Mouse (Mus musculus): ENCODE measurements around the gene Hist1h2af. TPM values are rescaled to one million over a fixed set of nuclear protein-coding genes. Genes with fewer than 3 reads are reported as not detected.

Gene Hist1h2af
- polyA plus RNA-seq, 1 experiment = 68.8 TPM

DNA sequence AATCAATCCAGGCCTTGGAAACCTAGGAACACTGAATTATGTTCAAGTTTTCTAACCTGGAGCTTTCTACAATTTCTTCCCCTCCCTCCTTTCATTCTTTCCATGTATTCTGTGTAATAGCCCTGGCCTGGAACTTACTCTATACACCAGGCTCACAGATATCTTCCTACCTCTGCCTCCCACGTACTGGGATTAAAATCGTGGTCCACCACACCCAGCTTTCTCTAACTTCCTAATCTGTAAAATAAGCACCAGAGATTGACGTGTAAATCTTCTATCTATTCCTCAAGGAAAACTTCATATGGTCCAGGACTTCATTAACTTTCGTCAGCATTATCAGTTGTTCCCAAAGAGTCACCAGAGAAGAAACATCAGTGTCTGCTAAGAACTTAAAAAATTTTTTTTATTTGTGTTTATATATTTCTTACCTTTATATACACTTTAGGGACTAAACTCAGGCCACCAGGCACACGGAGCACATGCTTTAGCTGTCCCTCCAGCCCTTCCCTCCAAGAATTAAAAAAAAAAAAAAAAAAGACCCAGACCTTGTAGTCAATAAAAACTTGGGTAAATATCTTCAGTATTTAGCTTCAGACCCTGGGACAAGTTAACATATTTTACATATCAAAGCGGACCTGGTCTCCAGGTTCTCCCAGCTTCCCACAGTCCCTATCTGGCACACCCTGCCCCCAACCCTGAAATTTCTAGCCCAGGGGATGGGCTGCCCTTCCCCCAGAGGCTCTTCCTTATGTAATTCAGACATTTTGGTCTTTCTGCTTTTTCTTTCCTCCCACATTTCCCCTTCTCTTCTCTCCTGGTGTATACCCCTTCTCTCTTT is 48.7 kb downstream of the Hist1h2af start:
- Histone ChIP-seq H3K9me3 (replicated peaks; ENCODE audit: control insufficient read depth, insufficient read depth, low read length, poor library complexity, severe bottlenecking) (no peaks in the 10 kb centered on the region), H3K36me3 (ENCODE audit: control insufficient read depth, insufficient read depth, low read length, poor library complexity, severe bottlenecking) (no peaks in the 10 kb centered on the region), H3K4me1 (ENCODE audit: control insufficient read depth, insufficient read depth, low read length) (no peaks in the 10 kb centered on the region), H3K27ac (ENCODE audit: insufficient read depth, low read length) (peak overlapping the region; percentile 64), H3K9ac (ENCODE audit: low read depth, poor library complexity, severe bottlenecking) (peak overlapping the region; percentile 95), H3K4me3 (ENCODE audit: low read depth, low read length) (peak overlapping the region; percentile 68; the same call in 1 of the 2 replicates), H3K27me3 (ENCODE audit: control insufficient read depth, insufficient read depth, low read length, poor library complexity, severe bottlenecking) (no peaks in the 10 kb centered on the region)
- TF ChIP-seq POLR2A (IDR thresholded peaks at IDR 0.05; ENCODE audit: insufficient read depth, low read length) = no peak
- no peak for TF ChIP-seq CTCF (IDR thresholded peaks at IDR 0.05; ENCODE audit: low read depth, low read length)
- TF ChIP-seq EP300 (IDR thresholded peaks at IDR 0.05; ENCODE audit: insufficient read depth, low read depth, low read length) = peak; percentile 74; the same call in 1 of the 2 replicates

DNA sequence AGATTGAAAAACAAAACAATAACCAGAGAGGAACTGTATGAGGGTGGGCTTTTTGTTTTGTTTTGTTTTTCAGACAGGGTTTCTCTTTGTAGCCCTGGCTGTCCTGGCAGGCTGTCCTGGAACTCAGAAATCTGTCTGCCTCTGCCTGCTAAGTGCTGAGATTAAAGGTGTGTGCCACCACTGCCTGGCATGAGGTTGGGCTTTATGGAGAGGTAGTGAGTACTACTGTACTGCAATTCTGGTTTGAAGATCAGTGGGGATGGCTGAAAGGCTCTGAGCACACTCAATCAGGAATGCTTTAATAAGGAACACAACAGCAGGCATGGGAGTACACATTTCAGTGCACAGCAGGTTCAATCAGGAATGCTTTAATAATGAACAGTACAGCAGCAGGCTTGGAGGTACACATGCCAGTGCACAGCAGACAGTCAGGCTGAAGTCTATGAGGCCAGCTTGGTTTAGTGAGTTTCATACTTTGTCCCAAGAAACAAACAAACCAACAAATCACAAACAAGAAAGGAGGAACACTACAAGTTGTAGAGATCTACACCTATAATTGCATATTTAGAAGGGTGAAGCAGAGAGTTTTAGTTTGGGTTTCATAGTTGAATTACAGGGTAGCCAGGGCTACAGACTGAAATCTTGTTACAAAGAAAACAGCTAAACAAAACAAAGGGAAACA is 49.8 kb downstream of the Hist1h2af start:
- no peaks in the 10 kb centered on the region for H3K9me3 ChIP-seq (replicated peaks; ENCODE audit: control insufficient read depth, insufficient read depth, low read length, poor library complexity, severe bottlenecking)
- no peaks in the 10 kb centered on the region for H3K4me1 ChIP-seq (ENCODE audit: control insufficient read depth, insufficient read depth, low read length)
- no peak overlapping the region for H3K4me3 ChIP-seq (ENCODE audit: low read depth, low read length)

More for the DNA sequence above, 49.8 kb downstream of the Hist1h2af start:
- Histone ChIP-seq H3K27me3 (ENCODE audit: control insufficient read depth, insufficient read depth, low read length, poor library complexity, severe bottlenecking) (no peaks in the 10 kb centered on the region), H3K36me3 (ENCODE audit: control insufficient read depth, insufficient read depth, low read length, poor library complexity, severe bottlenecking) (no peaks in the 10 kb centered on the region), H3K27ac (ENCODE audit: insufficient read depth, low read length) (no peak overlapping the region), H3K9ac (ENCODE audit: low read depth, poor library complexity, severe bottlenecking) (no peak overlapping the region)
- TF ChIP-seq POLR2A (IDR thresholded peaks at IDR 0.05; ENCODE audit: insufficient read depth, low read length) = no peak
- no peak for TF ChIP-seq EP300 (IDR thresholded peaks at IDR 0.05; ENCODE audit: insufficient read depth, low read depth, low read length)
- no peak for TF ChIP-seq CTCF (IDR thresholded peaks at IDR 0.05; ENCODE audit: low read depth, low read length)

Other genes starting within 250 kb of the Hist1h2af start
- 47.3 and 52.8 TPM in 2 replicates for gene Zfp322a, start 164.7 kb upstream of the Hist1h2af start, polyA plus RNA-seq (2011; ENCODE audit: insufficient read depth, insufficient read length, low read depth, missing spikeins)
- gene Abt1, start 110.0 kb upstream of the Hist1h2af start, polyA plus RNA-seq (2011; ENCODE audit: insufficient read depth, insufficient read length, low read depth, missing spikeins) = 10.0 and 10.3 TPM in 2 replicates
- gene Btn1a1, start 68.0 kb upstream of the Hist1h2af start, polyA plus RNA-seq (2011; ENCODE audit: insufficient read depth, insufficient read length, low read depth, missing spikeins) = 0.40 and 0.46 TPM in 2 replicates
- 0.91 and 1.9 TPM in 2 replicates for gene Btn2a2, start 45.0 kb upstream of the Hist1h2af start, polyA plus RNA-seq (2011; ENCODE audit: insufficient read depth, insufficient read length, low read depth, missing spikeins)
- gene Hist1h4h, start 2.9 kb upstream of the Hist1h2af start, polyA plus RNA-seq (2011; ENCODE audit: insufficient read depth, insufficient read length, low read depth, missing spikeins) = 16.9 and 19.1 TPM in 2 replicates
- gene Hist1h3g, start 1.5 kb downstream of the Hist1h2af start, polyA plus RNA-seq (2011; ENCODE audit: insufficient read depth, insufficient read length, low read depth, missing spikeins) = 8.9 and 16.9 TPM in 2 replicates
- gene Hist1h2bh, start 9.5 kb downstream of the Hist1h2af start, polyA plus RNA-seq (2011; ENCODE audit: insufficient read depth, insufficient read length, low read depth, missing spikeins) = 3.9 and 4.2 TPM in 2 replicates
- 1.5 TPM in 1 of 2 replicates, not detected in the other for gene Hist1h3f, start 10.1 kb downstream of the Hist1h2af start, polyA plus RNA-seq (2011; ENCODE audit: insufficient read depth, insufficient read length, low read depth, missing spikeins)
- gene Hist1h4f, start 17.7 kb downstream of the Hist1h2af start, polyA plus RNA-seq (2011; ENCODE audit: insufficient read depth, insufficient read length, low read depth, missing spikeins) = 24.1 and 31.1 TPM in 2 replicates
- 1.6 and 2.0 TPM in 2 replicates for gene Hist1h1d, start 19.4 kb downstream of the Hist1h2af start, polyA plus RNA-seq (2011; ENCODE audit: insufficient read depth, insufficient read length, low read depth, missing spikeins)
- gene Hist1h3e, start 28.5 kb downstream of the Hist1h2af start, polyA plus RNA-seq (2011; ENCODE audit: insufficient read depth, insufficient read length, low read depth, missing spikeins) = 14.3 and 15.4 TPM in 2 replicates
- 5.0 and 8.2 TPM in 2 replicates for gene Hist1h2ae, start 37.3 kb downstream of the Hist1h2af start, polyA plus RNA-seq (2011; ENCODE audit: insufficient read depth, insufficient read length, low read depth, missing spikeins)
- 13.4 and 16.7 TPM in 2 replicates for gene Hist1h2bg, start 37.5 kb downstream of the Hist1h2af start, polyA plus RNA-seq (2011; ENCODE audit: insufficient read depth, insufficient read length, low read depth, missing spikeins)
- gene Hist1h2bf, start 40.3 kb downstream of the Hist1h2af start, polyA plus RNA-seq (2011; ENCODE audit: insufficient read depth, insufficient read length, low read depth, missing spikeins) = 21.5 and 23.2 TPM in 2 replicates
- gene Hist1h2ad, start 40.5 kb downstream of the Hist1h2af start, polyA plus RNA-seq (2011; ENCODE audit: insufficient read depth, insufficient read length, low read depth, missing spikeins) = 2.0 TPM in 1 of 2 replicates, not detected in the other
- 3.2 and 4.7 TPM in 2 replicates for gene Hist1h3d, start 41.9 kb downstream of the Hist1h2af start, polyA plus RNA-seq (2011; ENCODE audit: insufficient read depth, insufficient read length, low read depth, missing spikeins)
- 4.3 and 4.8 TPM in 2 replicates for gene Hist1h4d, start 47.7 kb downstream of the Hist1h2af start, polyA plus RNA-seq (2011; ENCODE audit: insufficient read depth, insufficient read length, low read depth, missing spikeins)
- 1.8 TPM in 2 replicates for gene Hist1h2be, start 87.2 kb downstream of the Hist1h2af start, polyA plus RNA-seq (2011; ENCODE audit: insufficient read depth, insufficient read length, low read depth, missing spikeins)
- gene Hist1h1e, start 88.7 kb downstream of the Hist1h2af start, polyA plus RNA-seq (2011; ENCODE audit: insufficient read depth, insufficient read length, low read depth, missing spikeins) = 6.9 and 8.4 TPM in 2 replicates
- gene Hist1h2ac, start 150.0 kb downstream of the Hist1h2af start, polyA plus RNA-seq (2011; ENCODE audit: insufficient read depth, insufficient read length, low read depth, missing spikeins) = 0.37 and 0.91 TPM in 2 replicates
- gene Hist1h2bc, start 150.3 kb downstream of the Hist1h2af start, polyA plus RNA-seq (2011; ENCODE audit: insufficient read depth, insufficient read length, low read depth, missing spikeins) = 9.1 and 10.6 TPM in 2 replicates
- not detected in 2 replicates for gene Hist1h1t, start 161.9 kb downstream of the Hist1h2af start, polyA plus RNA-seq (2011; ENCODE audit: insufficient read depth, insufficient read length, low read depth, missing spikeins)
- 1.3 and 2.5 TPM in 2 replicates for gene Hist1h4c, start 164.5 kb downstream of the Hist1h2af start, polyA plus RNA-seq (2011; ENCODE audit: insufficient read depth, insufficient read length, low read depth, missing spikeins)
- gene Hfe, start 176.9 kb downstream of the Hist1h2af start, polyA plus RNA-seq (2011; ENCODE audit: insufficient read depth, insufficient read length, low read depth, missing spikeins) = not detected in 2 replicates
- 10.8 and 13.3 TPM in 2 replicates for gene Hist1h1c, start 204.9 kb downstream of the Hist1h2af start, polyA plus RNA-seq (2011; ENCODE audit: insufficient read depth, insufficient read length, low read depth, missing spikeins)
- 3.6 and 8.6 TPM in 2 replicates for gene Hist1h3c, start 211.7 kb downstream of the Hist1h2af start, polyA plus RNA-seq (2011; ENCODE audit: insufficient read depth, insufficient read length, low read depth, missing spikeins)
- 9.8 and 11.5 TPM in 2 replicates for gene Hist1h2bb, start 212.8 kb downstream of the Hist1h2af start, polyA plus RNA-seq (2011; ENCODE audit: insufficient read depth, insufficient read length, low read depth, missing spikeins)
- 11.9 and 17.9 TPM in 2 replicates for gene Hist1h2ab, start 217.2 kb downstream of the Hist1h2af start, polyA plus RNA-seq (2011; ENCODE audit: insufficient read depth, insufficient read length, low read depth, missing spikeins)
- gene Hist1h3b, start 218.4 kb downstream of the Hist1h2af start, polyA plus RNA-seq (2011; ENCODE audit: insufficient read depth, insufficient read length, low read depth, missing spikeins) = 5.0 and 9.4 TPM in 2 replicates
- 28.2 and 29.2 TPM in 2 replicates for gene Hist1h4b, start 223.1 kb downstream of the Hist1h2af start, polyA plus RNA-seq (2011; ENCODE audit: insufficient read depth, insufficient read length, low read depth, missing spikeins)
- 3.1 and 4.5 TPM in 2 replicates for gene Hist1h4a, start 227.3 kb downstream of the Hist1h2af start, polyA plus RNA-seq (2011; ENCODE audit: insufficient read depth, insufficient read length, low read depth, missing spikeins)
- gene Hist1h3a, start 228.5 kb downstream of the Hist1h2af start, polyA plus RNA-seq (2011; ENCODE audit: insufficient read depth, insufficient read length, low read depth, missing spikeins) = 5.4 TPM in 1 of 2 replicates, not detected in the other
- gene Hist1h1a, start 229.8 kb downstream of the Hist1h2af start, polyA plus RNA-seq (2011; ENCODE audit: insufficient read depth, insufficient read length, low read depth, missing spikeins) = 7.8 and 8.6 TPM in 2 replicates
- gene Trim38, start 236.0 kb downstream of the Hist1h2af start, polyA plus RNA-seq (2011; ENCODE audit: insufficient read depth, insufficient read length, low read depth, missing spikeins) = not detected in 2 replicates